Mouse (Mus musculus) small intestine, adult 2 months (tissue): ENCODE measurements around the gene Gpx3.

ENCODE experiments used
- CTCF ChIP-seq: fragments of 200-500 bp; IDR thresholded peaks from 2 replicates; pipeline ENCODE4 v1.5.1; 2012; ENCODE audit warnings: low read depth, mild to moderate bottlenecking, control low read depth, inconsistent platforms, low read length, moderate library complexity, mixed read lengths; ENCODE audit not compliant: insufficient replicate concordance, insufficient read length; ENCODE audit errors: extremely low read depth
- POLR2A ChIP-seq: fragments of 200-500 bp; IDR thresholded peaks from 2 replicates; pipeline ENCODE4 v1.6.1; 2012; ENCODE audit warnings: low read depth, mild to moderate bottlenecking, control low read depth, inconsistent platforms, low read length, moderate library complexity

GRCm38 (mm10) chr11:54940056-54940455 lies 37.8 kb downstream of the Gpx3 start:
- no peak for TF ChIP-seq CTCF
- TF ChIP-seq POLR2A: no peak
